Mouse (Mus musculus): Measurements from ENCODE around the gene Gm5426. TPM values are rescaled to one million over a fixed set of nuclear protein-coding genes. Genes with fewer than 3 reads are reported as not detected.

The Gm5426 gene
- not detected for polyA plus RNA-seq (2017; shearing (Covaris generic))

GRCm38 (mm10) chr10:96136451-96136850 is at the start of gene Gm5426:
Gene Gm5426, plus strand, starts transcription at chr10:96136603.

Other genes starting within 250 kb of the Gm5426 start
- 10 to 100 TPM; 43.6 to 48.8 TPM for gene Eea1, start 196.0 kb upstream of the Gm5426 start, polyA plus RNA-seq (2017; shearing (Covaris generic))